Mouse (Mus musculus) CH12.LX (cell line): ENCODE results near the gene Pkm.

Experiments
- CTCF ChIP-seq, 2 experiments: IDR thresholded peaks in 1 of 2; conservative IDR thresholded peaks in 1 of 2; 2 replicates each; pipeline ENCODE4 v1.5.1; 2011 to 2012; ENCODE audit warnings: low read depth in 2 of 2, low read length in 2 of 2, improper control_type of control experiment in 1 of 2, inconsistent platforms in 1 of 2, mild to moderate bottlenecking in 1 of 2, moderate library complexity in 1 of 2
- POLR2A ChIP-seq: IDR thresholded peaks from 2 replicates; pipeline ENCODE4 v1.6.1; 2011; ENCODE audit warnings: low read depth, mild to moderate bottlenecking, improper control_type of control experiment, low read length
- POLR2AphosphoS2 ChIP-seq: IDR thresholded peaks from 2 replicates; pipeline ENCODE4 v1.6.1; 2011; ENCODE audit warnings: low read depth, low read length, improper control_type of control experiment
- ZKSCAN1 ChIP-seq: IDR thresholded peaks from 2 replicates; pipeline ENCODE4 v1.6.1; 2012; ENCODE audit warnings: low read depth, inconsistent platforms, low read length, improper control_type of control experiment, borderline replicate concordance

DNA sequence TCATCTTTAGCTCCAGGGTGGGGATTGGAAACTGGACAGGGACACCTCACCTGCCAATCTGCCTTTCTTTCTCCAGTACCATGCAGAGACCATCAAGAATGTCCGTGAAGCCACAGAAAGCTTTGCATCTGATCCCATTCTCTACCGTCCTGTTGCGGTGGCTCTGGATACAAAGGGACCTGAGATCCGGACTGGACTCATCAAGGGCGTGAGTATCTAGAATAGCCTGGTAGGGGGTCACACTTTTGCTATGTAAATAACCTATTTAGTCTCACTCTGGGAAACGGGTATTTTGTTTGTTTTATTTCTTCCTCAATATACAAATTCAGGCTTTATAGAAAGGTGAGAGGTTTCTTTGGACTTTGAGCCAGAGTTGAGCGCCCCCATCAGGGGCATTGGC is 12.3 kb downstream of the Pkm start:
- TF ChIP-seq ZKSCAN1 (no peak), POLR2AphosphoS2 (no peak), POLR2A (no peak), CTCF (conservative IDR thresholded peaks at IDR 0.05 in 1 of 2, IDR thresholded peaks at IDR 0.05 in 1 of 2; ENCODE audit: low read depth in 2 of 2, low read length in 2 of 2) (no peak)
